Mouse (Mus musculus) left cerebral cortex, adult 8-10 months (tissue): Measurements from ENCODE around the gene Ints3. TPM values are rescaled to one million over a fixed set of nuclear protein-coding genes. Genes with fewer than 3 reads are reported as not detected.

Experiments used
- DNase-seq, 2 experiments: peaks; one replicate each; pipeline ENCODE4 v3.0.0; 2022; ENCODE audit warnings: low spot score in 2 of 2
- total RNA-seq, 4 experiments: library from RNA; stranded (reverse); gene quantifications; 2 replicates each; pipeline ENCODE4 v1.2.4; 2022

The Ints3 gene
- total RNA-seq, 4 experiments from 2014 or later, result 55.1 to 59.9 (median 59.0) TPM

DNA sequence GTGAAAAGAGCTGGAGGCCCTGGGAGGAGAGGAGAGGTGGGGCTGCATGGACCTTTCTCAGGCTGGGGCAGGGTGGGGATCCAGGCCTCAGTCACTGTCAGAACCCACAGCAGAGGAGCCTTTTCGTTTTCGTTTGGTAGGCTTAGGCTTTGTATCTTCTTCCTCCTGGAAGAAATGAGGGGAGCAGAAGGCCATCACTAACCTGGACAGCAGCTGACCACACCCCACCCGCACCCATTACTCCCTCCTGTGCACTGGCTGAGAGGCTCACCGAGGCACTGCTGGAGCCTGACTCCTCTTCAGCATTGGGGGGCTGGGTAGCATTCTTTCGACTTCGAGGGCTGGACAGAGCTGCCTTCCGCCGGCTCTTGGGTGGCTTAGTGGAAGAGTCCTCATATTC lies 41.5 kb downstream of the Ints3 start:
- no peak for DNase-seq

DNA sequence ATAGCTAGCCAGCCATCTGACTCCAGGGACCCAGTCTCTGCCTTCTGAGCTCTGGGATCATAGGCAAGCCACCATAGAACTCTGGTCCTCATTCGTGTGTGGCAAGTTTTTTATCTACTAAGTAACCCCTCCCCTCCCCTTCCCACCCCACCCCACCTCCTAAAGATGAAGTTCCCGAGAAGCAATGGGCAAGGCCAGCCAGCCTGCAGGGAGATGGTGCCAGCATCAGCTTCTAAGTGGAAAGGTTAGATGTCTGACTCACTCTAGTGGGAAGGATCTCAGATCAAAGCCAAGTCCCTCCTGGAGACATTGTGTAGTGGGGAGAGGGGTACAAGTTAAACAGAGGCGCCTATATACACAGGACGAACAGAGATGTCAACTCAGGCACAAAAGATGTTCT lies 42.4 kb downstream of the Ints3 start:
- DNase-seq, result no peak

GRCm38 (mm10) chr3:90389511-90390490 lies 43.6 kb downstream of the Ints3 start, which contains the start of gene Slc27a3:
Gene Slc27a3 (minus strand): TSS chr3:90389938.
- DNase-seq, result no peak

GRCm38 (mm10) chr3:90388726-90389510 lies 44.5 kb downstream of the Ints3 start:
- DNase-seq, result no peak

DNA sequence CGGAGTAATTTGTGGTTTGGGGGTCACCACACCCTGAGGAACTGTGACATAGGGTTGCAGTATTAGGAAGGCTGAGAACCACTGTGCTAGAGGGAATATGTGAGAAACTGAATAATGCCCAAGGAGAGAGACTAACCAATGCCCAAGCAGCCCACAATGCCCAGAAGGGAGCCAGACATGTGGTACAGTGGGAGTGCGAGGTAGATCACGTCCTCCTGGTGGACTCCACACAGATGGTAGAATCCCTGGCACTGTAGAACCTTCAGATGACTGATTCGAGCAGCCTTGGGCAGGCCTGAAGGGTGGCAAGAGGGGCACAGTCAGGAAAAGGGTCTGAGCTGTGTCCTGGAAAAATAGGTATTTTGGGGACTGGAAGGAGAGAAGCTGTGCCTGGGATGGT lies 45.2 kb downstream of the Ints3 start:
- DNase-seq, result no peak

GRCm38 (mm10) chr3:90387483-90387882 lies 45.9 kb downstream of the Ints3 start:
- DNase-seq, result no peak

- DNase-seq, result no peak
These were observed 46.6 kb downstream of the Ints3 start for GRCm38 (mm10) chr3:90386817-90387216.

DNA sequence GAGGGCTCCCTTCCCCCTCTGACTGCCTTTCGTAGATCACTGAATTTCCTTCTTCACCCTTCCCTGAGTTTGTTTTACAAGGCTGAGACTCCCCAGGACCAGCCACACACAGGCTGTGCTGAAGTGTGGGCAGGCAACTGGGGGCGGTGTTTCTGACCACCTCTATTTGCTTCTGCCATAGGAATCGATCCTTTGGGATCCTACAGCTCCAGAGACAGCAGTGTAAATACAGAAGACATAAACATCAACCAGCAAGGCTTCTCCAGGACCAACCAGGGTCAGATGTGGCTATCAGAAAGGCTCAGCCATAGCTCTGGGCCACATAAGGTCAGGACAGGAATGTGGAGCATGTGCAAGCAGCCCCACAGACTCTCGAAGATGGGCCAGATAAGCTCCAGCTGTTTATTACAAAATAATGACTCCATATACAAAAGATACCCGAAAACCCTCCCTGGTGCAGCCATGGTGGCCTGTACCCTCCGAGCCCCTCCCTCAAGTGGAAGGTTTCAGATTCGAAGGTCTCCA lies 48.5 kb downstream of the Ints3 start:
- no peak for DNase-seq

DNA sequence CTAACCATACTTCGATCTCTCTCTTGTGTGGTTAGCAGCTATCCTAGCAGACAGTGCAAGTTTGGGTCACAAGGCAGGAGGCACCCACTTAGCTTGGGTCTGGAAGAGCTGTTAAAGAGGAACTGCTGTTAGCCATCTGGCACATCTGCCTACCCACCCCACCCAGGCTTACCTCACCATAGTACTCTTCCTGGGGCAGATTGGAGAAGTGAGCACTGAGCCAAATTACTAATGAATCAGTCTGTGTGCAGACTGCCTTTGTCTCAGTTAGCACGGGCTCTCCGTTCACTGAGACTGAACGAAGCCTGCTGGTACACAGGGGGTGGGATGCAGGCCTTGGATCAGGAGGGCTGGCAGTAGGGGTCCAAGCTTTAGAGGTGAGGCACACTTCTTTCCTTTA lies 49.7 kb downstream of the Ints3 start:
- DNase-seq, result no peak

- no peak for DNase-seq
These were observed 51.7 kb downstream of the Ints3 start for GRCm38 (mm10) chr3:90381727-90382126.

- DNase-seq, result no peak
These were observed 54.9 kb downstream of the Ints3 start for GRCm38 (mm10) chr3:90378496-90378895.

GRCm38 (mm10) chr3:90376247-90376585 lies 57.2 kb downstream of the Ints3 start:
- no peak for DNase-seq

- no peak for DNase-seq
These were observed 57.7 kb downstream of the Ints3 start for GRCm38 (mm10) chr3:90375562-90376246.

DNA sequence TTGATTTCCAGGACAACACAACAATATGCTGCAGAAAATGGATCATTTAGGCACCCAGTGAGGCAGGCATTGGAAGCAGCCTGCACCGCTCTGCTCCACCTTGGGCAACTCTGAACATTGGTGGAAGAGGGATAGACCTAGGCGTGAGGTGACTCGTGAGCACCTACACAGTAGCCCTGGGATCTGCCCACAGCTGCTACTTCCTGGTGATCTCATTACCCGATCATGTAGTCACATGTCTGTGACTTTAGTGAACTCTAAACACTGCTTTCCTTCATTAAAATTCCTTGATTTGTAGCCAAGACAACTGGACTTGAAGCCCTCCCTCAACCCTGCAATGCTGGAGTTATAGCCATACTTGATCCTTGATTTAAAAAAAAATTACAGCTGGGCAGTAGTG lies 59.1 kb downstream of the Ints3 start:
- no peak for DNase-seq

- peak; percentile 40 to 78 for DNase-seq
These were observed 59.9 kb downstream of the Ints3 start for GRCm38 (mm10) chr3:90373432-90374028.

DNA sequence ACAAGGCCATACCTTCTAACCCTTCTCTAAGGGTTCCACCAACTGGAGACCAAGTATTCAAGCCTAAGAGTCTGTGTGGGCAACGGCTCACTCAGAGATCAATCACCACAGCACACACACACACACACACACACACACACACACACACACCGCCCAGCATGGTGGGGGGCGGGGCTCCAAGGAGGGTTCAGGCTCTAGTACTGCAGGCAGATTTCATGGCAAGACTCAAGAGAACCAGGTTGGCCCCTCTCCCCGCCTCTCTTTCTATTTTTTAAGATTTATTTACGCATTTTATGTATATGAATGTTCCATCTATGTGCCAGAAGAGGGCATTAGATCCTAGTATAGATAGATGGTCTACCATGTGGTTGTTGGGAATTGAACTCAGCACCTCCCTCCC lies 60.6 kb downstream of the Ints3 start:
- DNase-seq, result no peak

GRCm38 (mm10) chr3:90371857-90372256 lies 61.6 kb downstream of the Ints3 start:
- DNase-seq, result no peak

- peak in 1 of 2 experiments; percentile 73 for DNase-seq
These were observed 64.4 kb downstream of the Ints3 start for GRCm38 (mm10) chr3:90369041-90369440.

- DNase-seq, result no peak
These were observed 66.3 kb downstream of the Ints3 start for GRCm38 (mm10) chr3:90367001-90367632.

DNA sequence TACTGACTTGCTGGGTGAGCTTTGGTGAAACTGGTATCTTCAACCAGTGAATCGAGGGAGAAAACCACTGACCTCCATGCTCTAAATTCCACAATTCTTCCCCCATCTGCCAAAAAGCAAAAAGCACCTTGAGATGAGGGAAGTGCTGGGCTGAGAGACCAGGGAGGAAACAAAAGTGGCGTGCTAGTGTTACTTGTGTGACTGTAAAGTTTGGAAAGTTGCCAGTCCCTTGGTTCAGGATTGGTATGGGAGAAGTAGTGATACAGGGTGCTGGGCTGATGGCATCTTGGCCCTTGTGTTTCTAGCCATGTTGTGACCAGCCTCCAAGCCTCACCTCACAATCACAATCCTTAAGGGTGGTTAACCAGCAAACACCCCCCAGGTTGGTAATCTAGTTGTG lies 71.1 kb downstream of the Ints3 start:
- DNase-seq, result no peak

- DNase-seq, result no peak
These were observed 71.9 kb downstream of the Ints3 start for GRCm38 (mm10) chr3:90361476-90361875.
